Mouse (Mus musculus) G1E (cell line): Measurements from ENCODE around the gene Pbld2.

ENCODE experiments used
- CTCF ChIP-seq: IDR thresholded peaks from 2 replicates; pipeline ENCODE4 v1.5.1; 2012; ENCODE audit warnings: low read depth, low read length, inconsistent platforms, mixed read lengths
- GATA1 ChIP-seq: IDR thresholded peaks from 2 replicates; pipeline ENCODE4 v1.6.1; 2012; ENCODE audit warnings: borderline replicate concordance, low read length, inconsistent platforms, mixed read lengths
- GATA2 ChIP-seq: IDR thresholded peaks from 2 replicates; pipeline ENCODE4 v1.6.1; 2012; ENCODE audit warnings: low read depth, low read length, inconsistent platforms, borderline replicate concordance
- TAL1 ChIP-seq: conservative IDR thresholded peaks from 2 replicates; pipeline ENCODE4 v1.6.1; 2012; ENCODE audit warnings: low read depth, low read length, inconsistent platforms, mixed read lengths

- TF ChIP-seq CTCF (no peak), GATA1 (no peak), GATA2 (no peak), TAL1 (no peak)
These were observed 35.7 kb downstream of the Pbld2 start, which contains the start of gene Pbld1 for GRCm38 (mm10) chr10:63059862-63060261.
